Mouse (Mus musculus) spleen, embryonic (tissue): ENCODE measurements around the gene Lrmda.

Experiments used
- CTCF ChIA-PET: fragments of 350-600 bp; sonication (Branson Sonifier 250); formaldehyde crosslinking; loops from one replicate; lab custom pipeline; 2022; lab: Charles Lee

The Lrmda gene

GRCm38 (mm10) chr14:22800020-22800419, 780.5 kb downstream of the Lrmda start:
- CTCF ChIA-PET: no interaction called here

GRCm38 (mm10) chr14:22800871-22801636, 781.5 kb downstream of the Lrmda start:
- CTCF ChIA-PET: interaction anchor here (0.6 kb wide), 2 partner anchors 70 to 661 kb away, joined by 3 to 5 read pairs; no protein-coding TSS in a partner anchor

GRCm38 (mm10) chr14:22801714-22802113, 782.2 kb downstream of the Lrmda start:
- CTCF ChIA-PET: interaction anchor here (0.6 kb wide), 2 partner anchors 70 to 661 kb away, joined by 3 to 5 read pairs; no protein-coding TSS in a partner anchor

GRCm38 (mm10) chr14:22807324-22807723, 787.8 kb downstream of the Lrmda start:
- CTCF ChIA-PET: interaction anchor here (0.7 kb wide), 1 partner anchor 796 kb away, joined by 10 read pairs; no protein-coding TSS in a partner anchor

GRCm38 (mm10) chr14:22807726-22808594, 788.4 kb downstream of the Lrmda start:
- CTCF ChIA-PET: interaction anchor here (0.7 kb wide), 1 partner anchor 795 kb away, joined by 10 read pairs; no protein-coding TSS in a partner anchor

GRCm38 (mm10) chr14:22808595-22809166, 789.2 kb downstream of the Lrmda start:
- CTCF ChIA-PET: no interaction called here

- CTCF ChIA-PET: no interaction called here
Observed at GRCm38 (mm10) chr14:22809229-22809628, 789.7 kb downstream of the Lrmda start.

GRCm38 (mm10) chr14:22810531-22810930, 791.0 kb downstream of the Lrmda start:
- CTCF ChIA-PET: no interaction called here

- CTCF ChIA-PET: no interaction called here
Observed at GRCm38 (mm10) chr14:22812824-22813223, 793.3 kb downstream of the Lrmda start.

GRCm38 (mm10) chr14:22813389-22813788, 793.9 kb downstream of the Lrmda start:
- CTCF ChIA-PET: interaction anchor here (0.6 kb wide), 1 partner anchor 877 kb away, joined by 3 read pairs; no protein-coding TSS in a partner anchor

- CTCF ChIA-PET: no interaction called here
Observed at GRCm38 (mm10) chr14:22814811-22815345, 795.4 kb downstream of the Lrmda start.

- CTCF ChIA-PET: no interaction called here
Observed at GRCm38 (mm10) chr14:22817346-22818201, 798.1 kb downstream of the Lrmda start.

GRCm38 (mm10) chr14:22818202-22818530, 798.7 kb downstream of the Lrmda start:
- CTCF ChIA-PET: no interaction called here

GRCm38 (mm10) chr14:22822942-22823341, 803.4 kb downstream of the Lrmda start:
- CTCF ChIA-PET: no interaction called here

GRCm38 (mm10) chr14:22826825-22827224, 807.3 kb downstream of the Lrmda start:
- CTCF ChIA-PET: no interaction called here

- CTCF ChIA-PET: no interaction called here
Observed at GRCm38 (mm10) chr14:22837058-22837457, 817.5 kb downstream of the Lrmda start.

GRCm38 (mm10) chr14:22841136-22841535, 821.6 kb downstream of the Lrmda start:
- CTCF ChIA-PET: no interaction called here

GRCm38 (mm10) chr14:22844006-22844405, 824.5 kb downstream of the Lrmda start:
- CTCF ChIA-PET: no interaction called here

- CTCF ChIA-PET: no interaction called here
Observed at GRCm38 (mm10) chr14:22845401-22845800, 825.9 kb downstream of the Lrmda start.

- CTCF ChIA-PET: no interaction called here
Observed at GRCm38 (mm10) chr14:22847011-22847786, 827.7 kb downstream of the Lrmda start.
